Mouse (Mus musculus) neural tube, embryonic 12.5 days (tissue): ENCODE measurements around the gene Isx. TPM values are rescaled to one million over a fixed set of nuclear protein-coding genes. Genes with fewer than 3 reads are reported as not detected.

ENCODE experiments used
- ATAC-seq: fragments of 200-750 bp; cut with Nextera tagmentation; 2 replicates; pipeline ENCODE4 v1.8.0; 2017; ENCODE audit warnings: low read depth, mild to moderate bottlenecking, moderate TSS enrichment, moderate library complexity; ENCODE audit not compliant: low FRiP score
- H3K27ac ChIP-seq: fragments of 300-500 bp; sonication (generic); 2 replicates; pipeline ENCODE4 v1.5.1; 2016
- H3K27me3 ChIP-seq: fragments of 300-500 bp; sonication (generic); replicated peaks from 2 replicates; pipeline ENCODE4 v1.6.1; 2016; ENCODE audit warnings: mild to moderate bottlenecking
- H3K36me3 ChIP-seq: fragments of 300-500 bp; sonication (generic); 2 replicates; pipeline ENCODE4 v1.6.1; 2016; ENCODE audit warnings: mild to moderate bottlenecking
- H3K4me1 ChIP-seq: fragments of 300-500 bp; sonication (generic); 2 replicates; pipeline ENCODE4 v1.6.1; 2016
- H3K4me2 ChIP-seq: fragments of 300-500 bp; sonication (generic); replicated peaks from 2 replicates; pipeline ENCODE4 v1.6.1; 2016; ENCODE audit warnings: mild to moderate bottlenecking
- H3K4me3 ChIP-seq: fragments of 300-500 bp; sonication (generic); 2 replicates; pipeline ENCODE4 v1.5.1; 2016
- H3K9ac ChIP-seq: fragments of 300-500 bp; sonication (generic); 2 replicates; pipeline ENCODE4 v1.6.1; 2016; ENCODE audit warnings: mild to moderate bottlenecking
- H3K9me3 ChIP-seq: fragments of 300-500 bp; sonication (generic); 2 replicates; pipeline ENCODE4 v1.6.1; 2016; ENCODE audit warnings: mild to moderate bottlenecking
- WGBS: fragments of 180-500 bp; shearing (Covaris S2); methylation state at CpG from one replicate; pipeline ENCODE4 v1.1.7; 2016; 5-methylcytosine and 5-hydroxymethylcytosine counted together
- polyA plus RNA-seq: library from polyadenylated mRNA; unstranded; fragments of >200 nt; fragmentation: Nextera tagmentation; extraction: Ambion mirVana; gene quantifications from 2 replicates; pipeline ENCODE4 v1.2.1, GENCODE M21; 2016

The Isx gene
- polyA plus RNA-seq, 1 experiment from 2014 or later = not detected

DNA sequence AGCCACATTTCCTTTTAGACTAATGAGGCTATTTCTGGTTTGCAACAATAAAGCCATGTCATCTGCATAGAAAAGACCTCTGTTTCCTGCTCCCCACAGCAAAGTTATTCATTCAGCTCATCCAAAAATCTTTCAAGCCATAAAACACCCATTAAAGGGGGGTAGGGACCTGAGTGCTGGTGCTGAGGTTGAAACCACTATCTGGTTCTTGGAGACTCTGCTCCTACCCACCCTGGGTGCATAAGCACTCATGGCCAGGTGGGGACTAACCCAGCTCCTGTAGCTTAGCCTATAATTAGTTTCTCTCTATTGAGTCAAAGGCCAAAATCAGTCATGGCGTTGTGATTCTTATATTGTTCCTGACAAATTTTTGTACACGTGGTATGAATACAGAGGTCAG lies 10.4 kb upstream of the Isx start:
- H3K4me1 ChIP-seq = no peaks in the 10 kb centered on the region
- 87% methylated on average over 2 of the region's 2 CpGs for WGBS
- H3K27ac ChIP-seq = no peak overlapping the region
- no peaks in the 10 kb centered on the region for H3K27me3 ChIP-seq
- no peaks in the 10 kb centered on the region for H3K36me3 ChIP-seq
- no peak overlapping the region for H3K4me3 ChIP-seq
- no peak overlapping the region for H3K4me2 ChIP-seq
- no peaks in the 10 kb centered on the region for H3K9me3 ChIP-seq
- ATAC-seq = no peak
- H3K9ac ChIP-seq = no peak overlapping the region

DNA sequence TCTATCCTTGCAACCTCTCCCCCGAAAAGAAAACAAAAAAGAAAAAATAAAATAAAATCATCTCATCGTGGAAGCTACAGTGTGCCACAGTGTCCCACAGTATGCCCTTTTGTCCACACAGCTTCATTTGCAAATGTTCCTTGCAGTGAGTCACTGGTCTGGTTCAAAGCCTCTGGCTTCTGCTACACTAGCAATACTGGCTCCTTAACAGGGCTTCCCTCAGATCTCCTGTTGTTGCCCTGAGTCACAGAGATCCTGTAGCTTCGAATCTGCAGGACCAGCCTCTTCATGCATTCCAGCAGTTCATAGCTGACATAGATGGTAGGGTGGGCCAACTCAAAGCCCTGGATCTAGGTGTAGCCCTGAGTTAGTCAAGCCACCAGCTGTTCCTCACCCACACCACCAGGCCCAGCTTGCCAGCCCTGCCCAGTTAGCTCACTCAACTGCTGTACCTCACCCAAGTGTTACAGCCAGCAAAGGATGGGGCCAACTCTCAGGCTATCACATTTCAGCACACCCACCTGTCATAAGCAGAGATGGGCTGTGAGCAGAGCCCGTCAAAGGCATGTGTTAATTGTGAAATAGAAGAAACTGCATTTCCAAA lies 2.5 kb upstream of the Isx start:
- Histone ChIP-seq H3K27me3 (no peaks in the 10 kb centered on the region), H3K36me3 (no peaks in the 10 kb centered on the region), H3K4me3 (no peak overlapping the region), H3K4me1 (no peaks in the 10 kb centered on the region), H3K4me2 (no peak overlapping the region), H3K27ac (no peak overlapping the region), H3K9ac (no peak overlapping the region), H3K9me3 (no peaks in the 10 kb centered on the region)
- 79% methylated on average over 4 of the region's 4 CpGs for WGBS
- ATAC-seq = no peak

DNA sequence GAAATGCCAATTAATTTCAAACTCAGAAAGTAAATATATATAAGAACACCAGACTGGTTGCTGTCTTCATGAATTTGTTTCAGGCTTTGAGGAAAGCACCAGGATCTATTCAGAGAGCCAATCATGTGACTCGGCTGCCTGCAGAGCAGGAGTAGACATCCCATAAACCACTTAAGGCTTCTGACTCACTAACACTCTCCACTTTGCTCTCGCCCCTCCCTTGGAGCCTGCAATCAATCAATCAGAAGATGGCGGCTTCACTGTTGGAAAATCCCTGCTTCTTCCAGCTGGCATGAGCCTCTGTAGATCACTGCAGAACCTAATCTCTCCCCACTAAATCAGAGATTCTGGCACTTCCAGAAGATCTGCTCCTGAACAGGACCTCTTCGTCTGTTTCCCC lies 1.3 kb upstream of the Isx start:
- H3K9me3 ChIP-seq = no peaks in the 10 kb centered on the region
- no peaks in the 10 kb centered on the region for H3K4me1 ChIP-seq
- H3K36me3 ChIP-seq = no peaks in the 10 kb centered on the region
- no peaks in the 10 kb centered on the region for H3K27me3 ChIP-seq
- H3K9ac ChIP-seq = no peak overlapping the region
- H3K27ac ChIP-seq = no peak overlapping the region
- 31% methylated on average over 4 of the region's 4 CpGs for WGBS
- H3K4me3 ChIP-seq = no peak overlapping the region
- no peak overlapping the region for H3K4me2 ChIP-seq
- no peak for ATAC-seq

DNA sequence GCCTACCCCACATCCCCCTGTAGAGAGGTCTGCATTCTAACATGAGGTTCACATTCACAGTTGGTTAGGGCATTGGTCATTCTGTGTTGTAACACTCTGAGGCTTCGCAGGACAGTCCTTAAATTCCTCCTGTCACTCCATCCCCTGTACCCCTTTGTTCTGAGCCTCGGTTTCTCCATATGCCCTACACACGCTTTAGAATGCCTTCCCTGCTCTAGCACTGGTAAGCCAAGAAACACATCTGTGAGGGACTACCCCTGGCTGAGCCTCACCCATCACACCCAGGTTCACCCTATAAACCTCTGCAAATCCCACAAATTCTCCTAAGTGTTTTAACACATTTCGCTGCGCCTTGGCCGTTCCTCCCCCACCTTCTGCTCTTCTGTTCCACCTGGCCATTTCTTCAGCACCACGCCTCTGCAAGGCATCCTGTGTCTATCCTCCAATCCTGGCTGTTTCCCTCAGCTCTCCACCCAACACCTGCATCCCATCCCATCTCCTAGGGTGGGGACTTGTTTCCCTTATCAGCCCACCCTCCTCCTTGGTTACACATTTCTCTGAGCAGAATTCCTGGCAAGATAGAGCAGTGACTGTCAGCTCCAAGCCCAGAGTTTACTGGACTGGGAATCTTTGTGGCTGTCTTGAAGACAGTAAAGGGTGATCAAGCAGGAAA lies 686 bp upstream of the Isx start:
- no peak for ATAC-seq
- Histone ChIP-seq H3K4me1 (no peaks in the 10 kb centered on the region), H3K4me2 (no peak overlapping the region), H3K36me3 (no peaks in the 10 kb centered on the region), H3K27me3 (no peaks in the 10 kb centered on the region), H3K27ac (no peak overlapping the region), H3K9me3 (no peaks in the 10 kb centered on the region), H3K9ac (no peak overlapping the region), H3K4me3 (no peak overlapping the region)
- 88% methylated on average over 7 of the region's 7 CpGs for WGBS

DNA sequence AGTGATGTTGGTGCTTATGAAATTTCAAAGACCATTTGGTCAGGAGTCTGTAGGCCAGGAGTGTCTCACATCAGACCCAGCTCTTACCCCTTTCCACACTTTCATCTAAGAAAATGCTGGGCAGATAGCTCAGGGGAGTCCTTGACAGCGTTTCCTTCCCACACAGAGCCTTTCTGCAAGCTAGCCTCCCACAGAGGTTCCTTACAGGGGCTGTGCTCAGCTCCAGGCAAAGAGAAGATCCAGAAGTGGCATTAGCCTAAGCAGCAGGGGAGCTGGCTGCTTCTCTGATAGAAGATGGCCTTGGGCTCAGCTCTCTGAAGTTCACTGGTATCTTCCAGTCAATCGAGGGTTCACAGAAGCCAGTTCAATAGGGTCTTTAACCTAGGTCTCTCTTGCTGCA lies 1.6 kb downstream of the Isx start:
- Histone ChIP-seq H3K4me2 (no peak overlapping the region), H3K27ac (no peak overlapping the region), H3K27me3 (no peaks in the 10 kb centered on the region), H3K4me3 (no peak overlapping the region), H3K36me3 (no peaks in the 10 kb centered on the region), H3K4me1 (no peaks in the 10 kb centered on the region), H3K9me3 (no peaks in the 10 kb centered on the region), H3K9ac (no peak overlapping the region)
- 61% methylated on average over 2 of the region's 2 CpGs for WGBS
- no peak for ATAC-seq

DNA sequence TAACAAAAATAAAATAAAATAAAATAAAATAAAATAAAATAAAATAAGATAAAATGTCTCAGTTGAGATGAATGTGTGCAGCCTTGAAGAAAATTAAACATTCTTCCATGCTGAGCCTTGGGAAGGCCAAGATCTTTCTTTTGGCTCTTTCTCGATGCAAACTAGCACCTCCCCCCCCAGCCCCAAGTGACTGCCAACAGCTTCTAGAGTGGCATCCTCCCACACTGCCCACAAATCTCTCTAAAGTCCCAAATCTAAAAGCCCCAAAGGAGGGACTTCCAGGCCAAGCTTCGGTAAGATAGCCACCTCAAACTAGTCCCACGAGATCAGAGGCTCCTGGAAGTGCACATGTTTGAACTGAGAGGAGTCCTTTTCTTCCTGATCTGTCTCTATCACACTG lies 5.7 kb downstream of the Isx start:
- 87% methylated on average over 3 of the region's 3 CpGs for WGBS
- no peak for ATAC-seq
- Histone ChIP-seq H3K27ac (no peak overlapping the region), H3K4me1 (no peaks in the 10 kb centered on the region), H3K4me3 (no peak overlapping the region), H3K36me3 (no peaks in the 10 kb centered on the region), H3K4me2 (no peak overlapping the region), H3K27me3 (no peaks in the 10 kb centered on the region), H3K9ac (no peak overlapping the region), H3K9me3 (no peaks in the 10 kb centered on the region)

DNA sequence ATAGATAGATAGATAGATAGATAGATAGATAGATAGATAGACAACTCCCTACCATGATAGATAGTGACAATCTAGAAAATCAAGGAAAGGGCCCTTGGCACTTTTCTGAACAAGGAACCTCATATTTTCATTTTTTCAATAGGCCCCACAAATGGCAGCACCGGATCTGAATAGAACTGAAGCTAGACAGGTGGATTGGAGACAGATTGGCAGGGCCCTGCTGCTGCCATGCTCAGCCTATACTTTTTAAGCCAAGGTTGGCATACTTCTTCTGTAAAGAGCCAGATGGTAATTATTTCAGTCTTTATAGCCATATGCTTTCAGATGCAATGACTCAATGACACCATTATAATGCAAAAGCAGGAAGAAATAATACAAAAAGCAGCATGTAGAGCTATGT lies 15.8 kb downstream of the Isx start:
- Histone ChIP-seq H3K9ac (no peak overlapping the region), H3K4me2 (no peak overlapping the region), H3K9me3 (no peaks in the 10 kb centered on the region), H3K4me1 (no peaks in the 10 kb centered on the region), H3K27me3 (no peaks in the 10 kb centered on the region), H3K36me3 (no peaks in the 10 kb centered on the region), H3K27ac (no peak overlapping the region), H3K4me3 (no peak overlapping the region)
- 89% methylated on average over 1 of the region's 1 CpGs for WGBS
- ATAC-seq = no peak

DNA sequence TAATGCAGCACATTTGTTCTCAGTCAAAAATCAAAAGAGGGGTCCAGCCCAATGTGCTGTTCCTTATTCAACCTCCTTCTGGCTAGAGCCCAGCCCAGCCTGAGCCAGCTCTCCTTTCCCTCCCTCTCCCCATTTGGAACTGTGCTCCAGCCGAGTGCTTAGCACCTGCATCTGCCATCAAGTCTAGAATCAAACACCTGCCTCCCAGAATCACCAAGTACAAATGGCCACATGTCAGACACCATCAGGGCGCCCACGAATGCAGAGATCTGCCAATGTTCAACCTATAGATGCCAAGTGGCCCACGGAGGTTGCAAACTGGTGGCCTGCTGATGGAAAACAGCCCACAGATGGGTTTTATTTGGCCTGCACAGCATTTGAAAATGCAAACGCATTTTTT lies 18.1 kb downstream of the Isx start:
- Histone ChIP-seq H3K9ac (no peak overlapping the region), H3K4me3 (no peak overlapping the region), H3K4me1 (no peaks in the 10 kb centered on the region), H3K27ac (no peak overlapping the region), H3K36me3 (no peaks in the 10 kb centered on the region), H3K27me3 (no peaks in the 10 kb centered on the region), H3K9me3 (no peaks in the 10 kb centered on the region), H3K4me2 (no peak overlapping the region)
- ATAC-seq = no peak
- WGBS = 81% methylated on average over 5 of the region's 5 CpGs

DNA sequence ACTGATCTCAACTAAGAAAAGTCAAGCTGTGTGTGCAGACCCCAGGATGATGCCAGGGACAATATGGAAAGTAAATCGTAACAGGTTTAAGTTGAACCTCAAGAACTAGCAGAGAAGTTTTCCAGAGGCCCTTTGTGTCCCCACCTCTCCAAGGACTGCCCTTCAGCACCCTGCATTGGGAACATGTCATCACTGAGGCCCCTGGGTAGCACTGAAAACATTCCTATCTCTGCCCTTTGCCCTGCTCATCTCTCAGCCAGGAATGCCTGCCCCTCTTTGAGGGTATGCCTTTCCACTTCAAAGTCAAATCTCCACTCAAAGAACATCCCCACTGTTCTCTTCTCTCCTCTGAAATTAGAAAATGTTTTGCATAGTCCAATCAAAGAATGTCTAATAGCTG lies 23.3 kb downstream of the Isx start:
- H3K9ac ChIP-seq = no peak overlapping the region
- H3K9me3 ChIP-seq = no peaks in the 10 kb centered on the region
- no peaks in the 10 kb centered on the region for H3K36me3 ChIP-seq
- no peaks in the 10 kb centered on the region for H3K27me3 ChIP-seq
- H3K4me1 ChIP-seq = no peaks in the 10 kb centered on the region
- 89% methylated on average over 1 of the region's 1 CpGs for WGBS
- H3K4me3 ChIP-seq = no peak overlapping the region
- H3K27ac ChIP-seq = no peak overlapping the region
- no peak for ATAC-seq
- no peak overlapping the region for H3K4me2 ChIP-seq

DNA sequence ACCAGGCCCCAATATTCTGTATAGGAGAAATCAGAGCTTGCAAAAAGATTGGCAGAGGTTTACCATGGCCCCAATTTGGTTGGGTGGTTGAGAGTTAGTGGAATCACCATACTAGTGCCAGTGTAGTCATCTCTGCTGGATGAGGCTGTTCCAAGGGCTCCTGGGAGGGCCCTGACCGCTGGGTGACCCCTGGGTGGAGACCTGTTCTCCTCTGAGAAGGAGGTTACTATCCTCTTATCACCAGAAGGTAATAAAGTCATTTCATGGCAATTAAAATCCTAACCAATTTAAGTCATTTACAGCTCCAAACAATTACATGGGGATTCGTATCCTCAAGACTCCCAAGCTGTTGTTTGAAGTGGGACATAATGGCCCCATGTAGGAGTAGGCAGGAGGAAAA lies 24.3 kb downstream of the Isx start:
- Histone ChIP-seq H3K4me3 (no peak overlapping the region), H3K9ac (no peak overlapping the region), H3K4me2 (no peak overlapping the region), H3K27ac (no peak overlapping the region), H3K9me3 (no peaks in the 10 kb centered on the region), H3K27me3 (no peaks in the 10 kb centered on the region), H3K36me3 (no peaks in the 10 kb centered on the region), H3K4me1 (no peaks in the 10 kb centered on the region)
- ATAC-seq = no peak
- WGBS = 6% methylated on average over 2 of the region's 2 CpGs

DNA sequence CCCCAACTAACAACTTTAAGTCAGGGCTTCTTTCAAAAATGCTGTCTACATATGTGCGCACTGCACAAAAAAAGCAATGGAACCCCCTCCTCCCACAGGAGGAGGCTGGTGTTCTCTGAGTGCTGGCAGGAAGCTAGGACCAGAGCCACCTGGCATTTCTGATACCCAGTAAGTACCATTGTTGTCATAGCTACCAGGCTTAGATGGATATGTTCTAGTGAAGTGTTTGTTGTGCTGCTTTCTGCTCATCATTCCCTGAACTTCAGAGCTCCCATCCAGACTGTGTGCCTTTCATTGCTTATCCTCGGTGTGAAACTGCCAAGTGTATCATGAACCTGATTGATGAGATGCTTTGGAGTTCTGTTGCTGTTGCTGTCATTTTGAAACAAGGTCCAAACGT lies 26.8 kb downstream of the Isx start:
- Histone ChIP-seq H3K36me3 (no peaks in the 10 kb centered on the region), H3K4me2 (no peak overlapping the region), H3K4me1 (no peaks in the 10 kb centered on the region), H3K9me3 (no peaks in the 10 kb centered on the region), H3K27ac (no peak overlapping the region), H3K27me3 (no peaks in the 10 kb centered on the region), H3K4me3 (no peak overlapping the region), H3K9ac (no peak overlapping the region)
- ATAC-seq = no peak
- WGBS = 76% methylated on average over 3 of the region's 3 CpGs

DNA sequence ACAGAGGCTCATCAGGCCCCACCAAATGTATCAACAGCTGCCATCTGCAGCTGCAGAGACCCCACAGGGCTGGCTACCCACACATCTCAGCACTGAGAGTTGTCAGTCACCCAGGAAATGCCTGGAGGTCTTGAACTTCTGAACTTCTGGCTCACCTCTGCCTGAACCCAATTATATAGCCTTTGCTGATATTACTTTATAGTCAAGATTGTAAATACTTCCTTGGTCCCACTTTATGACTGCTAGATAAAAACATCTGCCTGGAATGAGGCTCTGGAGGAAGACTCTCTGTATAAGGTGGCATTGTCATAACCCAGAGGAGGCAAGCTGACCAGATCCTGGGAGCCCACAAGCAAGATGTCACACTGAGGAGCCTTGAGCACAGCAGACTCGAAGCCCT lies 28.8 kb downstream of the Isx start:
- H3K36me3 ChIP-seq = no peaks in the 10 kb centered on the region
- no peaks in the 10 kb centered on the region for H3K4me1 ChIP-seq
- 45% methylated on average over 1 of the region's 1 CpGs for WGBS
- H3K9me3 ChIP-seq = no peaks in the 10 kb centered on the region
- H3K4me3 ChIP-seq = no peak overlapping the region
- no peak for ATAC-seq
- H3K27ac ChIP-seq = no peak overlapping the region
- H3K4me2 ChIP-seq = no peak overlapping the region
- H3K27me3 ChIP-seq = no peaks in the 10 kb centered on the region
- no peak overlapping the region for H3K9ac ChIP-seq

DNA sequence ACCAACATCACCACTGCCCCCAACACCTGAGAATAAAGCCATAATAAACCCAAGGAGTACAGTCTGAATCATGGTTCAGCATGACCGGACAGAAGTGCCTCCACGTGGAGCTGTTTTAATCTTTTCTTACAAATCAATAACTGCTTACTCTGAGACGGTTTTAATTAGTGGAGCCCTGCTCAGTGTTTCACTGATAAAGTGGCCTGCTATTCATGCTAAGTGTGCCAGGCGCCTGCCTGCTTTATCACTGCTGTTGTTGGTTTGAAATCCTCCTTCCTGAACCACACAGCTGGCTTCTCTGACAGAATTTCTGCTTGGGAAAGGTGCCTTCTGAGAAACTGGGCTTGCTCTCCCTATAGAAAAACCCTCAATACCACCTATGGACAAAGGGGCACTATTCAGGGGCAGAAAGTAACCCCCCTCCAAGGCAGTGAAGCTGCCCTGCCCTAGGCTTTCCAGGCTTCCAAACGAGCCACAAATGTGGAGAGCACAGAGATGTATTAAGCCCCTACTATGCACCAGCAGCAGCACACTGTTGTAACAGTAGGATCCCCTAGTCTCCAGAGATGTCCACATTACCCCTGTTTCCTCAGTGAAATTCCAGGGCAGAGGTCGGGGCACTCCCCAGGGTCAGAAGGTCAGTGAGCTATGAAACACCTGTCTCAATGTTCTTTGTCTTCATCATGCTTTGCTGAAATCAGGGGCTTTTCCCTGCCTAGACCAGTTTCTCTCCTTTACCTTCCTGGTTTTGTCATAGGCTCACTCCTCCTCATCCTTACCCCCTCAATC lies 30.3 kb downstream of the Isx start:
- Histone ChIP-seq H3K4me2 (no peak overlapping the region), H3K27me3 (no peaks in the 10 kb centered on the region), H3K9ac (no peak overlapping the region), H3K36me3 (no peaks in the 10 kb centered on the region), H3K27ac (no peak overlapping the region), H3K9me3 (no peaks in the 10 kb centered on the region), H3K4me1 (no peaks in the 10 kb centered on the region), H3K4me3 (no peak overlapping the region)
- WGBS = 70% methylated on average over 6 of the region's 6 CpGs
- no peak for ATAC-seq
